Mouse (Mus musculus): ENCODE results near the gene Med12. TPM values are rescaled to one million over a fixed set of nuclear protein-coding genes. Genes with fewer than 3 reads are reported as not detected.

Med12 gene
- total and polyA plus RNA-seq, 3 experiments, result 20.9 to 68.0 TPM; not detected in 1

DNA sequence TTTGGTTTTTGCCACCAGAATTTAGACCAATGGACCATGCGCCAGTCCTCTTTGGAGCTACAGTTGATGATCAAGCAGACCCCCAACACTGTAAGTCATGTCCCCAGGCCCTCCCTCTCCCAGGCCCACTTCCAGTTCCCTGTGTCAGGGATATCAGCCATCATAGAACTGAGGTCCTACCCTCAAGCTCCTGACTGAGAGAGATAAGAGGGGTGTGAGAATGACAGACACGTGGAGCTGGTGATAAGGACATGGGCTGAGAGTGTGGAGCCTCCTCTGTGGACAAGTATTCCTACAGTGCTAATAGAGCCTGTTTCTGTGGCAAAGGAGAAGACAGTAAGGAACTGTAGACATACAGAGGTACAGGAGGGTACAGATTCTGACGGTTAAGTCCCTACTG is 13.7 kb downstream of the Med12 start:
- DNase-seq (ENCODE audit: low read depth, low spot score), result peak; percentile 85
- H3K27me3 ChIP-seq (ENCODE audit: control insufficient read depth in 1 of 2, insufficient read depth in 2 of 2, low read length in 2 of 2), result no peaks in the 10 kb centered on the region
- H3K4me3 ChIP-seq (ENCODE audit: control insufficient read depth in 1 of 2, insufficient read depth in 1 of 2, low read depth in 2 of 2, low read length in 2 of 2), result no peak overlapping the region
- no peaks in the 10 kb centered on the region for H3K79me2 ChIP-seq (ENCODE audit: control insufficient read depth, insufficient read depth, low read length, poor library complexity)
- peaks cover 23 to 30% of the 10 kb centered on the region in 2 experiments for H3K4me1 ChIP-seq (ENCODE audit: control insufficient read depth in 1 of 2, insufficient read depth in 2 of 2, low read length in 2 of 2)
- TF ChIP-seq SMC3 (IDR thresholded peaks at IDR 0.05; ENCODE audit: low read depth, low read length) (no peak), ETS1 (IDR thresholded peaks at IDR 0.05; ENCODE audit: low read depth, low read length) (peak; percentile 85), MAZ (IDR thresholded peaks at IDR 0.05; ENCODE audit: low read depth, low read length) (peak; percentile 78; the same call in 1 of the 2 replicates), EP300 (IDR thresholded peaks at IDR 0.05; ENCODE audit: low read depth in 1 of 2, low read length in 2 of 2) (peak; percentile 90 to 93), MAX (IDR thresholded peaks at IDR 0.05; ENCODE audit: low read length) (peak; percentile 85), SIN3A (IDR thresholded peaks at IDR 0.05; ENCODE audit: low read length) (peak; percentile 75), POLR2A (IDR thresholded peaks at IDR 0.05; ENCODE audit: control insufficient read depth in 1 of 2, insufficient read depth in 1 of 2, low read depth in 1 of 2, low read length in 2 of 2, poor library complexity in 1 of 2) (no peak), KAT2A (conservative IDR thresholded peaks at IDR 0.05; ENCODE audit: low read depth, low read length) (no peak), ZC3H11A (IDR thresholded peaks at IDR 0.05; ENCODE audit: low read depth, low read length) (no peak), MXI1 (IDR thresholded peaks at IDR 0.05; ENCODE audit: low read depth, low read length) (peak; percentile 88), HCFC1 (IDR thresholded peaks at IDR 0.05; ENCODE audit: low read depth, low read length) (no peak), TBP (IDR thresholded peaks at IDR 0.05; ENCODE audit: low read depth, low read length) (no peak), GABPA (IDR thresholded peaks at IDR 0.05; ENCODE audit: low read depth, low read length) (no peak), ZKSCAN1 (IDR thresholded peaks at IDR 0.05; ENCODE audit: low read depth, low read length) (no peak), GATA1 (IDR thresholded peaks at IDR 0.05; ENCODE audit: low read depth, low read length) (peak; percentile 96), MEF2A (IDR thresholded peaks at IDR 0.05; ENCODE audit: extremely low read depth, insufficient replicate concordance, low read depth, low read length, poor library complexity, severe bottlenecking) (no peak), NELFE (IDR thresholded peaks at IDR 0.05; ENCODE audit: low read depth, low read length) (no peak), CHD2 (IDR thresholded peaks at IDR 0.05; ENCODE audit: low read length) (no peak), MYB (IDR thresholded peaks at IDR 0.05; ENCODE audit: low read depth, low read length) (no peak), CHD1 (IDR thresholded peaks at IDR 0.05; ENCODE audit: low read depth, low read length) (no peak), ELF1 (IDR thresholded peaks at IDR 0.05; ENCODE audit: low read depth, low read length) (no peak), TCF12 (IDR thresholded peaks at IDR 0.05; ENCODE audit: low read depth, low read length) (peak; percentile 97), NRF1 (IDR thresholded peaks at IDR 0.05; ENCODE audit: insufficient read depth, low read depth, low read length, poor library complexity, severe bottlenecking) (no peak), ZNF384 (IDR thresholded peaks at IDR 0.05; ENCODE audit: low read depth, low read length) (no peak), BHLHE40 (IDR thresholded peaks at IDR 0.05; ENCODE audit: borderline replicate concordance, low read depth, low read length) (peak; percentile 87; the same call in 1 of the 2 replicates), MYC (IDR thresholded peaks at IDR 0.05; ENCODE audit: low read depth, low read length) (peak; percentile 85), USF2 (IDR thresholded peaks at IDR 0.05; ENCODE audit: borderline replicate concordance in 1 of 2, insufficient read depth in 1 of 2, low read depth in 1 of 2, low read length in 2 of 2) (no peak), POLR2AphosphoS5 (IDR thresholded peaks at IDR 0.05; ENCODE audit: borderline replicate concordance, low read depth, low read length) (no peak), CTCF (IDR thresholded peaks at IDR 0.05 in 2 of 3, conservative IDR thresholded peaks at IDR 0.05 in 1 of 3; ENCODE audit: control insufficient read depth in 1 of 3, insufficient read depth in 1 of 3, low read depth in 2 of 3, low read length in 3 of 3, poor library complexity in 1 of 3, severe bottlenecking in 1 of 3) (no peak), E2F4 (IDR thresholded peaks at IDR 0.05; ENCODE audit: borderline replicate concordance, low read depth, low read length) (no peak), RCOR1 (IDR thresholded peaks at IDR 0.05; ENCODE audit: low read depth, low read length) (peak; percentile 85), UBTF (IDR thresholded peaks at IDR 0.05; ENCODE audit: borderline replicate concordance, insufficient read depth, low read depth, low read length) (no peak), RAD21 (IDR thresholded peaks at IDR 0.05; ENCODE audit: low read depth, low read length) (no peak), MAFK (IDR thresholded peaks at IDR 0.05; ENCODE audit: borderline replicate concordance, low read depth, low read length) (no peak), JUND (IDR thresholded peaks at IDR 0.05; ENCODE audit: low read depth, low read length) (no peak), TAL1 (IDR thresholded peaks at IDR 0.05; ENCODE audit: low read length) (peak; percentile 97), USF1 (IDR thresholded peaks at IDR 0.05; ENCODE audit: low read depth, low read length) (peak; percentile 68)
- peak overlapping the region; percentile 86 for H3K27ac ChIP-seq (ENCODE audit: control insufficient read depth, low read depth, low read length)
- peaks cover 13 to 36% of the 10 kb centered on the region in 2 experiments for H3K36me3 ChIP-seq (ENCODE audit: control insufficient read depth in 1 of 2, insufficient read depth in 2 of 2, low read length in 2 of 2)
- no peak overlapping the region for H3K9ac ChIP-seq (ENCODE audit: control insufficient read depth, low read depth, low read length, poor library complexity, severe bottlenecking)
- H3K9me3 ChIP-seq (replicated peaks; ENCODE audit: insufficient read depth, low read length), result no peaks in the 10 kb centered on the region

All from MEL (cell line).